Mouse (Mus musculus) forebrain, embryonic 13.5 days (tissue): ENCODE measurements around the gene Olfr965. TPM values are rescaled to one million over a fixed set of nuclear protein-coding genes. Genes with fewer than 3 reads are reported as not detected.

Source experiments
- polyA plus RNA-seq: library from polyadenylated mRNA; unstranded; fragments of >200 nt; fragmentation: Nextera tagmentation; extraction: Ambion mirVana; gene quantifications from 2 replicates; pipeline ENCODE4 v1.2.1, GENCODE M21; 2015

The Olfr965 gene
- polyA plus RNA-seq, 1 experiment from 2014 or later = not detected

Other genes with a start within 250 kb of the Olfr965 start
- not detected in 2 replicates for gene Olfr955, start 239.4 kb upstream of the Olfr965 start, polyA plus RNA-seq
- gene Olfr44, start 217.4 kb upstream of the Olfr965 start, polyA plus RNA-seq = not detected in 2 replicates
- gene Olfr957, start 195.5 kb upstream of the Olfr965 start, polyA plus RNA-seq = not detected in 2 replicates
- not detected in 2 replicates for gene Olfr958, start 157.3 kb upstream of the Olfr965 start, polyA plus RNA-seq
- gene Olfr959, start 135.8 kb upstream of the Olfr965 start, polyA plus RNA-seq = not detected in 2 replicates
- 19.8 and 32.4 TPM in 2 replicates for gene AW551984, start 107.0 kb upstream of the Olfr965 start, polyA plus RNA-seq
- gene Olfr148, start 100.7 kb upstream of the Olfr965 start, polyA plus RNA-seq = not detected in 2 replicates
- not detected in 2 replicates for gene Olfr960, start 90.0 kb upstream of the Olfr965 start, polyA plus RNA-seq
- gene Olfr961, start 66.3 kb upstream of the Olfr965 start, polyA plus RNA-seq = not detected in 2 replicates
- gene Olfr963, start 44.1 kb upstream of the Olfr965 start, polyA plus RNA-seq = not detected in 2 replicates
- not detected in 2 replicates for gene Olfr149, start 4.2 kb upstream of the Olfr965 start, polyA plus RNA-seq
- not detected in 2 replicates for gene Olfr150, start 19.6 kb downstream of the Olfr965 start, polyA plus RNA-seq
- gene Olfr967, start 34.9 kb downstream of the Olfr965 start, polyA plus RNA-seq = not detected in 2 replicates
- gene Olfr968, start 71.9 kb downstream of the Olfr965 start, polyA plus RNA-seq = not detected in 2 replicates
- gene Olfr969, start 79.6 kb downstream of the Olfr965 start, polyA plus RNA-seq = not detected in 2 replicates
- not detected in 2 replicates for gene Olfr970, start 97.5 kb downstream of the Olfr965 start, polyA plus RNA-seq
- not detected in 2 replicates for gene Olfr971, start 125.5 kb downstream of the Olfr965 start, polyA plus RNA-seq
- not detected in 2 replicates for gene Olfr972, start 155.1 kb downstream of the Olfr965 start, polyA plus RNA-seq
- not detected in 2 replicates for gene Olfr229, start 196.0 kb downstream of the Olfr965 start, polyA plus RNA-seq
- not detected in 2 replicates for gene Olfr974, start 226.1 kb downstream of the Olfr965 start, polyA plus RNA-seq
- gene Olfr975, start 240.7 kb downstream of the Olfr965 start, polyA plus RNA-seq = not detected in 2 replicates
- gene Olfr976, start 249.8 kb downstream of the Olfr965 start, polyA plus RNA-seq = not detected in 2 replicates